8 mouse cellular contexts compared by ENCODE assay signal in genomic region chr10:80538710-80539394, GRCm38 (mm10). TPM values are rescaled to one million over a fixed set of nuclear protein-coding genes. Genes with fewer than 3 reads are reported as not detected.
DNase-seq lines count a peak whose midpoint lies in the region; ATAC-seq and TF ChIP-seq lines count a peak whose summit lies in the region.

Atp8b3 (minus strand) TSS chr10:80539124.

- 3% methylated on average over 30 of the region's 30 CpGs for WGBS in lung, embryonic 14.5 days
- 2% methylated on average over 29 of the region's 30 CpGs for WGBS in neural tube, embryonic 15.5 days

- no peaks in the 10 kb centered on the region for H3K9me3 ChIP-seq in lung, embryonic 14.5 days (ENCODE audit: low read depth, low read length)
- H3K9me3 ChIP-seq in neural tube, embryonic 15.5 days (replicated peaks), result no peaks in the 10 kb centered on the region

- H3K27me3 ChIP-seq in lung, embryonic 14.5 days (ENCODE audit: insufficient read depth, low read length), result peaks cover 15% of the 10 kb centered on the region; the same call in 1 of the 2 replicates
- H3K27me3 ChIP-seq in neural tube, embryonic 15.5 days (replicated peaks), result peaks cover 47% of the 10 kb centered on the region

- DNase-seq in right cerebral cortex, postnatal 10 days (ENCODE audit: low spot score in 2 of 2), result peak; percentile 66 to 71
- no peak for DNase-seq in right cerebral cortex, postnatal 36 days (ENCODE audit: low spot score in 2 of 2)
- DNase-seq in gonadal fat pad, adult 2 months (ENCODE audit: low read depth), result peak; percentile 37
- peak; percentile 89 for DNase-seq in kidney, adult 11 months
- DNase-seq in lung, embryonic 14.5 days, result peak; percentile 87
- peak; percentile 87 for DNase-seq in thymus, postnatal 14 days

- peak within 1 kb of the TSS; percentile 32; the same call in 1 of the 2 replicates for H3K9ac ChIP-seq in lung, embryonic 14.5 days
- H3K9ac ChIP-seq in neural tube, embryonic 15.5 days (replicated peaks), result no peak within 1 kb of the TSS; the same call in 1 of the 2 replicates

- peak within 1 kb of the TSS; percentile 56 for H3K4me2 ChIP-seq in lung, embryonic 14.5 days
- peak within 1 kb of the TSS; percentile 47 for H3K4me2 ChIP-seq in neural tube, embryonic 15.5 days

- peaks cover 29% of the 10 kb centered on the region for H3K36me3 ChIP-seq in lung, embryonic 14.5 days (ENCODE audit: insufficient read depth)
- peaks cover 30% of the 10 kb centered on the region for H3K36me3 ChIP-seq in neural tube, embryonic 15.5 days

- peaks cover 4% of the 10 kb centered on the region; the same call in 1 of the 2 replicates for H3K4me1 ChIP-seq in lung, embryonic 14.5 days (ENCODE audit: insufficient read depth)
- peaks cover 13% of the 10 kb centered on the region for H3K4me1 ChIP-seq in neural tube, embryonic 15.5 days

- H3K27ac ChIP-seq in lung, embryonic 14.5 days (ENCODE audit: low read depth), result no peak within 1 kb of the TSS
- no peak within 1 kb of the TSS for H3K27ac ChIP-seq in neural tube, embryonic 15.5 days (replicated peaks)

- peak within 1 kb of the TSS; percentile 32 for H3K4me3 ChIP-seq in lung, embryonic 14.5 days (ENCODE audit: low read depth, low read length)
- H3K4me3 ChIP-seq in neural tube, embryonic 15.5 days (replicated peaks), result peak within 1 kb of the TSS; percentile 22

- ATAC-seq in common myeloid progenitor, adult 5-6 weeks (replicated peaks; ENCODE audit: low read depth, poor library complexity, severe bottlenecking), result peak; percentile 90
- ATAC-seq in lung, embryonic 14.5 days (ENCODE audit: insufficient read depth), result peak; percentile 87
- peak; percentile 46; the same call in 1 of the 2 replicates for ATAC-seq in neural tube, embryonic 15.5 days (ENCODE audit: low FRiP score)

- peak; percentile 50 for TF ChIP-seq CTCF in lung, embryonic 14.5 days (IDR thresholded peaks at IDR 0.05; ENCODE audit: low read depth)

RNA-seq across cellular contexts. Expression of gene Atp8b3, which starts in this region (rescaled TPM):
- not detected in 2 replicates for total RNA-seq in common myeloid progenitor, adult 5-6 weeks (2017)
- 9.0 and 9.6 TPM in 2 replicates for polyA plus RNA-seq in gonadal fat pad, adult 2 months (2012; rRNA removed)
- 0.09 and 0.14 TPM in 2 replicates for polyA plus RNA-seq in lung, embryonic 14.5 days (2014; fragmentation: Nextera tagmentation; extraction: Ambion mirVana)
- 1.4 and 1.5 TPM in 2 replicates for polyA plus RNA-seq in neural tube, embryonic 15.5 days (2015; fragmentation: Nextera tagmentation; extraction: Ambion mirVana)

Comparison
In these comparisons a context has a peak if more than half of its experiments do, and no peak if none do; other contexts are left out.
1. DNase-seq: peak in right cerebral cortex, postnatal 10 days (2 of 2), gonadal fat pad, adult 2 months (single experiment), kidney, adult 11 months (single experiment) and thymus, postnatal 14 days (single experiment); none in right cerebral cortex, postnatal 36 days (0 of 2).
2. Peak in ATAC-seq in common myeloid progenitor, adult 5-6 weeks; RNA of the gene not detected or under 1 TPM.
3. Peak in DNase-seq, ATAC-seq, H3K4me3 ChIP-seq, H3K9ac ChIP-seq and H3K4me2 ChIP-seq in lung, embryonic 14.5 days; RNA of the gene not detected or under 1 TPM.
4. Peak in every context shown above with its lines, with median percentiles within 50 percentile points of each other: ATAC-seq.